Mouse (Mus musculus): ENCODE results near the gene Slc17a1.

Gene Slc17a1

DNA sequence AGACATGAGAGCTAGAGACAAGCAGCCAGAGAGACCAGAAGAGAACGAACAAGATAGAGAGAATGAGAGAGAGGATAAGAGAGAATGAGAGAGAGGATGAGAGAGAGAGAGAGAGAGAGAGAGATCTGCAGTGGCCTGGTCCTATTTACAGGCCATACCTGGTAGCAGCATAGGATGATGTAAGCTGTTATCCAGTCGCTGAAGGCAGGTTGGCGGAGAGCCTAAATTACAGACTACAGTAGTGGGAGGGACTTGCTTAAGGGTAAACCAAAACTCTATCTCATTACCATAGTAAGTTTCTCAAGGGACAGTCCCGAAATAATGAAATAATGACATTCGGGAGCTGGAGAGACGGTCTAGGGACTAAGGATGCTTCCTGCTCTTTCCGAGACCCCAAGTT, at the start of gene Slc17a1:
Gene Slc17a1 (plus strand): TSS at position 346 of the 400 bp plus-strand sequence.
- DNase-seq (ENCODE audit: low spot score in 2 of 2): no peak

- DNase-seq (ENCODE audit: low spot score in 2 of 2): no peak
Observed at GRCm38 (mm10) chr13:23820179-23820940, 47.2 kb upstream of the Slc17a1 start.

DNA sequence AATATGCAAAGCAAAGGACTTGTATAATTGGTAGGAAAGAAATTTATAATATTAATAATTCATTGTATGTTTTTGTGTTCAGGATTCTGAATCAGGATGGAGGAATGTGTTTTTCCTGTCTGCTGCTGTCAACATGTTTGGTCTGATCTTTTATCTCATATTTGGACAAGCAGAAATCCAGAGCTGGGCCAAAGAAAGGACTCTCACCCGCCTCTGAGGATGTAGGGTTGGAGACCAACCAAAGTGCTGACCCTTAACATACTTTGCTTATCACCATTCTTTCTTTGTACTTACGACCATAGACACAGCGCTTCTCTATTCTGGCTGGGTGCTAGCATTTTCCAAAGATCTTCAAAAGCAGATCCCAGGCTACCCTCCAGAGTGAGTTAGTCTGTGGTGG, 45.3 kb upstream of the Slc17a1 start:
- DNase-seq (ENCODE audit: low spot score in 2 of 2): no peak

DNA sequence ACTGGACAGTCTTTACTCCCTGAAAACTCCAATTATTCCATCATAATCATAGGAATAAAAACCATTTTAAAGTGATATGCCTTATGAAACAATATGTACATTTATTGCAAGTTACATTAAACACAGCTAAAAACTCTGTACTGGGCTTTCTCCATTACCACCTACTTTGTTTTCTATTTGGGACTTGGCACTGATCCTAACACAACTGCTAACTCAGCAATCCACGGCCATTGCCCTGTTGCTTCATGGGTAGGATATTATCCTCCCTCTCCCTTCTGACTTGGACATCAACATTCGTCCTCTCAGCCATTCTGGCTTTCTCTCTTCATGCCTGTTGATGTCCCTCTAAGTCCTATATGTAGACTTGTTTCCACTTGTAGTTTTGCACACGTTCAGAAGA, 40.9 kb upstream of the Slc17a1 start:
- DNase-seq (ENCODE audit: low spot score in 2 of 2): no peak

- DNase-seq (ENCODE audit: low spot score in 2 of 2): peak in 1 of 2 experiments; percentile 10
Observed at GRCm38 (mm10) chr13:23833053-23833452, 34.5 kb upstream of the Slc17a1 start.

- no peak for DNase-seq (ENCODE audit: low spot score in 2 of 2)
Observed at GRCm38 (mm10) chr13:23834836-23835235, 32.7 kb upstream of the Slc17a1 start.

GRCm38 (mm10) chr13:23836630-23837029, 30.9 kb upstream of the Slc17a1 start:
- no peak for DNase-seq (ENCODE audit: low spot score in 2 of 2)

DNA sequence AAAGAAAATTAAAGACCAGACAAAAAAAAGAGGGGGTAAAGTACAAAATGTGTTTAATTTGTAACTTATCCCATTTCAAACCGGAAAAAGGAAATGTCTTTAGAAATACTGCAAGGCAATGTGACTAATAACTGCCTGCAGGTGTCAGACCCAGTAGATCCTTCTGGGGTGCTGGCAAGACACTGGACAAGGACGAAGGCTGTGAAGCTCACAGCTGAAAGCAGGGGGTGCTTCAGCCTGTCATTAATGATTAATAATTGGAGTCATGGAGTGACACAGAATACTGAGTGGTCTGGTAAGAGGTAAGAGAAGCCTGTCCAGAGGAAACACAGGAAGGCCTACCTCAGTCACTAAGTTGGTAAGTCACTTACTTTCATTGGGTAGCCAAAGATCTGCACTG, 28.2 kb upstream of the Slc17a1 start, which contains the start of gene Slc17a3:
Gene Slc17a3 (plus strand): TSS at position 127 of the 400 bp plus-strand sequence.
- no peak for DNase-seq (ENCODE audit: low spot score in 2 of 2)

- DNase-seq (ENCODE audit: low spot score in 2 of 2): no peak
Observed at GRCm38 (mm10) chr13:23845851-23846250, 21.7 kb upstream of the Slc17a1 start.

- DNase-seq (ENCODE audit: low spot score in 2 of 2): no peak
Observed at GRCm38 (mm10) chr13:23849299-23849698, 18.3 kb upstream of the Slc17a1 start.

- DNase-seq (ENCODE audit: low spot score in 2 of 2): no peak
Observed at GRCm38 (mm10) chr13:23856401-23856800, 11.1 kb upstream of the Slc17a1 start.

- no peak for DNase-seq (ENCODE audit: low spot score in 2 of 2)
Observed at GRCm38 (mm10) chr13:23861815-23862214, 5.7 kb upstream of the Slc17a1 start.

DNA sequence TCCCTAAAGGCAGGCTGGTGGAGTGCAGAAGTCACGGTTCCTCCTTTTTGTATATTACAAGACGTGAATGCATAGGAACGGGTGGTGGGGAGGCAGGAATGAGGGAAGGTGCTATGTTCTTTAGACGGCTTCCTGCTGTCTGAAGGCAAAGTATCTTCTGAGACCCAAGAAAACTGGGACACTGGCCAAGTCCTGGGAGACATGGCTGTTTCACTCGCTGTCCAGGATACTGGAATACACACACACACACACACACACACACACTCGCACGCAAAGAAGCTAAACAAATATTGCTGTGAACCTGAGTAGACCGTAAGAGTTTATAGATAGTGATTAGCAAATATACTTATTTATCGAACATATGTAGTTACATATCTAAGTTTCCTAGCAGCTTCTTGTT, 2.8 kb upstream of the Slc17a1 start:
- DNase-seq (ENCODE audit: low spot score in 2 of 2): no peak

DNA sequence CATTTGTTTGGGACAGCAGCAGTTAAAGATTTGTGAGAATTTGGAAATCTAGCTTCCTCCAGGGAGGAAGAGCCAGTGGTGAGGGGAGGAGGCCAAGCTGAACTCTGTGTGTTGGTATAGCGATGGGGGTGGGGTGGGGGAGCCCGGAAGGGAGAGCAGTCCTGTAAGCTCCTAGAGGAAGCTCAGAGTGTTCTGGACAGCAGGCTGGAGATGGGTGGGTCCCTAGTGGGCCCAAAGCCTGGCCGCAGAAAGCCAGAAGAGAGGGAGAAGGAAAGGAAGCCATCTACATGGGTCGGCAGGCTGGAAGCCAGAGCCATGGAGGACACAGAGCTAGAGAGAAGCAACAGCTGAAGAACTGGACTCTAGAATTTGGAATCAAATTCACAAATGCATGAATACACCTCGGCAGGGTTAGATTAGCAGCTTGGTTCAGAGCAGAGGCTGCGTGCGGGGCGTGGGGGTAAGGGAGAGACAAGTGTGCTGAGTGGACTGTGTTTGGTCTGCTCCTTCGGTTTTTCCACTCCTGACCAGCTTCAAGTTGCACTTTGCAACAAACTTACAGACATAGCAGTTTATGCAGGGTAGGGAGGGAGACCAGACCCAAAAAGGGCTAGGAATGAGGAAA, 1.4 kb upstream of the Slc17a1 start:
- DNase-seq (ENCODE audit: low spot score in 2 of 2): no peak

GRCm38 (mm10) chr13:23867000-23867399, 550 bp upstream of the Slc17a1 start:
- DNase-seq (ENCODE audit: low spot score in 2 of 2): no peak

DNA sequence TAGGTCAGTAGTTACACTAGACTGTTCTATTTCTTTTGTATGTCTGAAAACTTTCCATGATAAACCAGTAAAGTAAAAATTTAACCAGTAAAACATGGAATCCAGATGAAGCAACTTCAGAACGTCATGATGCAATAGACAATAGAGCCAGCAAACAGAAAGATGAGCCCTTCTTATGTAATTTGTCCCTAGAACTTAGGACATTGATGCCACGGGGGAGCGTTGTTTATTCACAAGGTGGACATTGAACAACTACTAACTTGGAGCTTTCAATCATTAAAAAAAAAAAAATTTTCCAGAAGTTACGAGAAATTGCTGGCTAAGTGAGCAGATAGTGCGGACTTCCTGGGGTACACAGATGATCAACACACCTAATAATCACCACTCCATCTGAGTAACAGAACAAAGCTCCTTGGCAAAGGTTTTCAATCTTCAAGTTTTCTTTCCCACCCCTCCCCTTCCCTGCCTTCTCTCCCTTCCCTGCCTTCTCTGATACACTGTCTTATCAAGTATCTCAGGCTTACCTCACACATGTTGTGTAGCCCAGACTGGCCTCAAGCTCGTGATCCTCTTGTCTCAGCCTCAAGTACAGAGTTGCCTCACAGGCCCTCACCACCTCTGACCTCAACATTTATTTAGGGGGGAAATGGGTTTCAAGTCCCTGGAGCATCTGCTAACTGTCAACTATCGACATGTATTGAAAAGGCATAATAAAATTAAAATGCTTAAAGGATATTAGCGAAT, 1.4 kb downstream of the Slc17a1 start:
- no peak for DNase-seq (ENCODE audit: low spot score in 2 of 2)

DNA sequence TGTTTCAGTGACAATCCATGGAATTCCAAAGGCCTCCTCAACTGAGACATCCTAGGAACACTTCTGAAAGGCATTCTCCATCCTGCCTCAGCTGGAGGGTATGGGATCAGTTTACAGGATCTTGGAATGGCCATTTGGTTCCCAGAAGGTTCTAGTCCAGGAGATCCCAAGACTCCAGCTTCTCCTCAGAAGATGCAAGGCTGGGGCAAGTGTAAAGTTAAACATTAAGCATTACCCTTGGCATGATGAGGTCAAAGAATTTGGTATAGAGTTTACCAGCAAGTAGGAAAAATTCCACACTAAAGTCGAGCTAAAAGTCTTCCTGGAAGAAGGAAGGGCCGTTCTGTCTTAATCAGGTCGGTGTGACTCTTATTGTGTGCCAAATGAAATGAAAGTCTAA, 2.4 kb downstream of the Slc17a1 start:
- no peak for DNase-seq (ENCODE audit: low spot score in 2 of 2)

- DNase-seq (ENCODE audit: low spot score in 2 of 2): no peak
Observed at GRCm38 (mm10) chr13:23873141-23873540, 5.6 kb downstream of the Slc17a1 start.

GRCm38 (mm10) chr13:23879106-23879505, 11.6 kb downstream of the Slc17a1 start:
- no peak for DNase-seq (ENCODE audit: low spot score in 2 of 2)

DNA sequence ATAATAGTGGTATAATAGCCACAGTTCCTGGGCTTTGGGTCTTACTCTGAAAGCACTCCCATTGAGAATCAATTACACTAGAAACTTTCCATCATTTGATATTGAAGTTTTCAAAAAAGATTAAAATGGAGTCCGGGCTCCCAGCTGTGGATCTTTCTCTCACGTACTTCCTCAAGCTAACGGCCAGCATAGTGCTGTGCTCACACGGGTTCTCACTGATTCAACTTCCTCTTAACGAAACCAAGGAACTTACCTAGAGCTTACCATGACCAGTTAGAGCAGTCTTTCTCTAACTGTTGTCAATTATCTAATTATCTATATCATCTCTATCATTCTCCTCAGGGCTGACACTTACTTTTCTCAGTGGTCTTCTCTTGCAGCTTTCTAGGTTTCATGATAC, 12.1 kb downstream of the Slc17a1 start:
- no peak for DNase-seq (ENCODE audit: low spot score in 2 of 2)

DNA sequence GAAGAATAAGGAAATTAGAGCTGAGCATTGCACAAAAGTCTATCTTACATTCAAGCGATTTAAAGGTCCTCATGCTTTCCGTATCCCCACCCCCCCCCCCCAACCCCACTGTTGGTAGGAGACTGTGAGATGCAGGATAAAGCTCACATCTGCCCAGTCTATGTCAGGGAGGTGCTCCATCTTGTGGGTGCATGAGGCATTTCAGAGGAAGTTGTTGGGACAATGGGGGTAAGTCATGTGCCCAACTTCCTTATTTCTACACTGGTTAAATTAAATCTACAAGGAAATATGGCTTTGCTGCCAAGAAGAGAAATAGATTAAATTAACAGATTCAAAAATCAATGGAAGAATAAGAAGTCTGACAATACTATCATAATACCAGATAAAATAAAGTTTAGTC, 18.0 kb downstream of the Slc17a1 start:
- DNase-seq (ENCODE audit: low spot score in 2 of 2): no peak

GRCm38 (mm10) chr13:23887026-23887725, 19.6 kb downstream of the Slc17a1 start:
- DNase-seq (ENCODE audit: low spot score in 2 of 2): no peak

Measured in frontal cortex, postnatal 25 days (tissue).